Mouse (Mus musculus) C2C12 (cell line): ENCODE measurements around the gene Trim46.

ENCODE experiments used
- CTCF ChIP-seq: IDR thresholded peaks from one replicate; pipeline ENCODE4 v1.5.1; 2011; ENCODE audit not compliant: control insufficient read depth, insufficient read depth, insufficient read length
- FOSL1 ChIP-seq: IDR thresholded peaks from one replicate; pipeline ENCODE4 v1.8.0; 2011; ENCODE audit warnings: mild to moderate bottlenecking, low read length; ENCODE audit not compliant: poor library complexity, insufficient read depth, severe bottlenecking
- MAX ChIP-seq: IDR thresholded peaks from one replicate; pipeline ENCODE4 v1.6.1; 2011; ENCODE audit warnings: mild to moderate bottlenecking, control low read depth
- MYOG ChIP-seq: IDR thresholded peaks from one replicate; pipeline ENCODE4 v1.6.1; 2011; ENCODE audit not compliant: control insufficient read depth, insufficient read length; ENCODE audit errors: extremely low read depth
- USF1 ChIP-seq: IDR thresholded peaks from one replicate; pipeline ENCODE4 v1.6.1; 2011; ENCODE audit warnings: low read depth, mild to moderate bottlenecking, control low read depth, moderate library complexity

DNA sequence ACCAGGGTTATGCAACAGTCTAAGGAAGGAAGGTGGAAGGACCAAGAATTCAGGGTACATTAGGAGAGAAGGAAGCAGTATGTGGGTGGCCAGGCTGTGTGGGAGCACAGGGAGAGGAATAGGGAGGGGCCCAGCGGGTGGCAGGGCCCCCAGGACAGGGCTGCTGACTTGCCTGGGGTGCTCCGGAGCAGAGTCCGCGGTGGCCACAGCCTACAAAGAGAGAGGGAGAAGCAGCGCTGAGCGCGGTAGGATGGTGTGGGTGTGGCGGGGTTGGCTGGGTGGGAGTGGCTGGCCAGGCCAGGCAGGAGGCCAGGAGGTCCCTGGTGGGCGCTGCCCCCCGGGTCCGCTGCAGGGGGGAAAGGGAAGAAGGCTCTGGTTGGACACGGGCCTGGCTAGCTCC is 7.6 kb downstream of the Trim46 start:
- TF ChIP-seq FOSL1 (no peak), CTCF (no peak), MAX (no peak), MYOG (no peak), USF1 (no peak)
